Mouse (Mus musculus) forebrain, embryonic 14.5 days (tissue): ENCODE measurements around the gene Mta1. TPM values are rescaled to one million over a fixed set of nuclear protein-coding genes. Genes with fewer than 3 reads are reported as not detected.

Source experiments
- ATAC-seq: fragments of 200-750 bp; cut with Nextera tagmentation; 2 replicates; pipeline ENCODE4 v1.8.0; 2017; ENCODE audit warnings: mild to moderate bottlenecking, moderate library complexity
- DNase-seq: peaks from one replicate; pipeline ENCODE4 v3.0.0-alpha.2; 2015; ENCODE audit warnings: low spot score
- H3K27ac ChIP-seq: fragments of 300-500 bp; sonication (generic); 2 replicates; pipeline ENCODE4 v1.5.1; 2014; ENCODE audit warnings: low read depth, mild to moderate bottlenecking, control low read depth, low read length, moderate library complexity
- H3K27me3 ChIP-seq: fragments of 300-500 bp; sonication (generic); replicated peaks from 2 replicates; pipeline ENCODE4 v1.6.1; 2014; ENCODE audit warnings: low read length, control low read depth, mixed read lengths; ENCODE audit not compliant: control insufficient read depth, insufficient read depth
- H3K36me3 ChIP-seq: fragments of 300-500 bp; sonication (generic); 2 replicates; pipeline ENCODE4 v1.6.1; 2014; ENCODE audit warnings: low read length, control low read depth; ENCODE audit not compliant: control insufficient read depth, insufficient read depth
- H3K4me1 ChIP-seq: fragments of 300-500 bp; sonication (generic); 2 replicates; pipeline ENCODE4 v1.6.1; 2014; ENCODE audit warnings: antibody characterized with exemption, low read length, control low read depth; ENCODE audit not compliant: control insufficient read depth, insufficient read depth
- H3K4me2 ChIP-seq: fragments of 300-500 bp; sonication (generic); 2 replicates; pipeline ENCODE4 v1.6.1; 2014; ENCODE audit warnings: mild to moderate bottlenecking, control low read depth, low read length
- H3K4me3 ChIP-seq: fragments of 300-500 bp; sonication (generic); 2 replicates; pipeline ENCODE4 v1.5.1; 2014; ENCODE audit warnings: low read depth, low read length, control low read depth
- H3K9ac ChIP-seq: fragments of 300-500 bp; sonication (generic); 2 replicates; pipeline ENCODE4 v1.6.1; 2014; ENCODE audit warnings: mild to moderate bottlenecking, low read length, control low read depth, moderate library complexity
- H3K9me3 ChIP-seq: fragments of 300-500 bp; sonication (generic); replicated peaks from 2 replicates; pipeline ENCODE4 v1.6.1; 2016; ENCODE audit warnings: low read length, control low read depth, mixed read lengths; ENCODE audit not compliant: control insufficient read depth
- WGBS: fragments of 180-500 bp; shearing (Covaris S2); extraction: QIAGEN DNeasy Blood & Tissue Kit; methylation state at CpG from one replicate; pipeline ENCODE4 v1.1.7; 2014; 5-methylcytosine and 5-hydroxymethylcytosine counted together
- polyA plus RNA-seq: library from polyadenylated mRNA; unstranded; fragments of >200 nt; fragmentation: Nextera tagmentation; extraction: Ambion mirVana; gene quantifications from 2 replicates; pipeline ENCODE4 v1.2.1, GENCODE M21; 2014

Gene Mta1
- polyA plus RNA-seq, 1 experiment from 2014 or later, result 18.7 TPM

- 67% methylated on average over 3 of the region's 3 CpGs for whole genome bisulfite sequencing
- Histone ChIP-seq H3K36me3 (no peaks in the 10 kb centered on the region), H3K27me3 (no peaks in the 10 kb centered on the region), H3K4me3 (no peak overlapping the region), H3K9ac (no peak overlapping the region), H3K4me1 (no peaks in the 10 kb centered on the region), H3K9me3 (no peaks in the 10 kb centered on the region), H3K4me2 (no peak overlapping the region), H3K27ac (no peak overlapping the region)
- DNase-seq, result no peak
- no peak for ATAC-seq
Measured at GRCm38 (mm10) chr12:113087276-113087675, 10.8 kb upstream of the Mta1 start.

GRCm38 (mm10) chr12:113088026-113088425 is 10.1 kb upstream of the Mta1 start:
- Histone ChIP-seq H3K9me3 (no peaks in the 10 kb centered on the region), H3K27me3 (no peaks in the 10 kb centered on the region), H3K9ac (no peak overlapping the region), H3K4me2 (no peak overlapping the region), H3K36me3 (no peaks in the 10 kb centered on the region), H3K27ac (no peak overlapping the region), H3K4me3 (no peak overlapping the region), H3K4me1 (no peaks in the 10 kb centered on the region)
- WGBS, result 45% methylated on average over 4 of the region's 4 CpGs
- no peak for ATAC-seq
- DNase-seq, result no peak

GRCm38 (mm10) chr12:113089107-113089506 is 9.0 kb upstream of the Mta1 start:
- ATAC-seq, result no peak
- H3K27ac ChIP-seq, result no peak overlapping the region
- H3K4me2 ChIP-seq, result no peak overlapping the region
- WGBS, result 94% methylated on average over 6 of the region's 6 CpGs
- DNase-seq, result no peak
- no peak overlapping the region for H3K9ac ChIP-seq
- H3K36me3 ChIP-seq, result no peaks in the 10 kb centered on the region
- no peaks in the 10 kb centered on the region for H3K27me3 ChIP-seq
- H3K4me1 ChIP-seq, result no peaks in the 10 kb centered on the region
- no peak overlapping the region for H3K4me3 ChIP-seq
- H3K9me3 ChIP-seq, result no peaks in the 10 kb centered on the region

- Histone ChIP-seq H3K27ac (no peak overlapping the region), H3K4me1 (no peaks in the 10 kb centered on the region), H3K9ac (no peak overlapping the region), H3K27me3 (no peaks in the 10 kb centered on the region), H3K4me2 (no peak overlapping the region), H3K9me3 (no peaks in the 10 kb centered on the region), H3K4me3 (no peak overlapping the region), H3K36me3 (no peaks in the 10 kb centered on the region)
- no peak for DNase-seq
- 83% methylated on average over 17 of the region's 17 CpGs for WGBS
- ATAC-seq, result no peak
Measured at GRCm38 (mm10) chr12:113090053-113090452, 8.0 kb upstream of the Mta1 start.

- peak overlapping the region; percentile 98 for H3K9ac ChIP-seq
- H3K27me3 ChIP-seq, result no peaks in the 10 kb centered on the region
- peaks cover 16% of the 10 kb centered on the region for H3K4me1 ChIP-seq
- ATAC-seq (no peak), DNase-seq (no peak)
- H3K36me3 ChIP-seq, result no peaks in the 10 kb centered on the region
- WGBS, result 91% methylated on average over 5 of the region's 5 CpGs
- peak overlapping the region; percentile 93 for H3K4me3 ChIP-seq
- no peaks in the 10 kb centered on the region for H3K9me3 ChIP-seq
- H3K4me2 ChIP-seq, result peak overlapping the region; percentile 93
- no peak overlapping the region for H3K27ac ChIP-seq
Measured at GRCm38 (mm10) chr12:113097040-113097439, 1.0 kb upstream of the Mta1 start.

GRCm38 (mm10) chr12:113098530-113099151 is 563 bp downstream of the Mta1 start:
- peaks cover 16% of the 10 kb centered on the region for H3K4me1 ChIP-seq

GRCm38 (mm10) chr12:113099470-113100237 is 1.6 kb downstream of the Mta1 start:
- no peak for DNase-seq
- Histone ChIP-seq H3K27me3 (no peaks in the 10 kb centered on the region), H3K4me2 (peak overlapping the region; percentile 86), H3K27ac (no peak overlapping the region), H3K36me3 (0 out of 2 replicates have a peak, but pooled peaks cover 4% of the 10 kb centered on the region), H3K4me3 (peak overlapping the region; percentile 93), H3K9me3 (no peaks in the 10 kb centered on the region), H3K4me1 (peaks cover 16% of the 10 kb centered on the region), H3K9ac (peak overlapping the region; percentile 98; the same call in 1 of the 2 replicates)
- ATAC-seq, result no peak
- WGBS, result 48% methylated on average over 6 of the region's 6 CpGs

More at GRCm38 (mm10) chr12:113098530-113099151, 563 bp downstream of the Mta1 start:
- peak overlapping the region; percentile 98 for H3K9ac ChIP-seq
- H3K9me3 ChIP-seq, result no peaks in the 10 kb centered on the region
- peak overlapping the region; percentile 86 for H3K4me2 ChIP-seq
- ATAC-seq (0 out of 2 replicates have a peak, but pooled peaks have one; percentile 9), DNase-seq (peak; percentile 25)
- WGBS, result 2% methylated on average over 32 of the region's 60 CpGs
- no peaks in the 10 kb centered on the region for H3K27me3 ChIP-seq
- H3K27ac ChIP-seq, result peak overlapping the region; percentile 80
- H3K36me3 ChIP-seq, result 0 out of 2 replicates have a peak, but pooled peaks cover 4% of the 10 kb centered on the region
- H3K4me3 ChIP-seq, result peak overlapping the region; percentile 93

- peaks cover 16% of the 10 kb centered on the region for H3K4me1 ChIP-seq
- H3K27ac ChIP-seq, result no peak overlapping the region
- H3K36me3 ChIP-seq, result 0 out of 2 replicates have a peak, but pooled peaks cover 4% of the 10 kb centered on the region
- H3K9me3 ChIP-seq, result no peaks in the 10 kb centered on the region
- ATAC-seq (no peak), DNase-seq (no peak)
- peak overlapping the region; percentile 86 for H3K4me2 ChIP-seq
- H3K4me3 ChIP-seq, result no peak overlapping the region
- 83% methylated on average over 5 of the region's 5 CpGs for WGBS
- H3K9ac ChIP-seq, result peak overlapping the region; percentile 2; the same call in 1 of the 2 replicates
- H3K27me3 ChIP-seq, result no peaks in the 10 kb centered on the region
Measured at GRCm38 (mm10) chr12:113100448-113101076, 2.5 kb downstream of the Mta1 start.
